Mouse (Mus musculus) right cerebral cortex, postnatal 36 days (tissue): ENCODE measurements at regions not wholly inside any gene's neighbourhood (a gene's known extent, or its start where the extent isn't known, plus 50 kb on each side); places are given as distances from the start of the nearest gene placed in this dataset.

Experiments used
- DNase-seq, 2 experiments: peaks; one replicate each; pipeline ENCODE4 v3.0.0; 2022; ENCODE audit warnings: low spot score in 2 of 2, mixed read lengths in 1 of 2

DNA sequence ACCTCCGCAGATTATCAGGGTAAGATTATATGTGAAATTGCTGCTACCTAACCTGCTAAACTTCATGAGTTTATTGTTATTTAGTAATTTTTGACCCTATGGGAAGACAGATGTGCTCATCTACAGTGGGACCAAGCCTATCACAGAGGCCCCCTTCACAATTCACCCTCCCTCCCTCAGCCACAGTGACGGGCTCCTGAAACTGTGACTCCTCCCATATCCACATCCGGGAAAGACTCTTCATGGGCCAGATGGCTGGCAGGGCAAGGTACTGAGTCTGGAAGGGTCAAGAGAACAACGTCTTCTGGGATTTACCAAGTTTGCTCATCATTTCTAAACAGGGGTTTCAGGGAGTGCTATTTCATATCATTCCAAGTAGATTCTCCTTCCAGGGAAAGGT is 84.1 kb upstream of the Irs2 start:
- DNase-seq = no peak

- DNase-seq = no peak
Observed at GRCm38 (mm10) chr8:11091675-11092345, 83.6 kb upstream of the Irs2 start.

GRCm38 (mm10) chr8:11088946-11089665 is 80.8 kb upstream of the Irs2 start:
- DNase-seq = peak; percentile 39 to 43

DNA sequence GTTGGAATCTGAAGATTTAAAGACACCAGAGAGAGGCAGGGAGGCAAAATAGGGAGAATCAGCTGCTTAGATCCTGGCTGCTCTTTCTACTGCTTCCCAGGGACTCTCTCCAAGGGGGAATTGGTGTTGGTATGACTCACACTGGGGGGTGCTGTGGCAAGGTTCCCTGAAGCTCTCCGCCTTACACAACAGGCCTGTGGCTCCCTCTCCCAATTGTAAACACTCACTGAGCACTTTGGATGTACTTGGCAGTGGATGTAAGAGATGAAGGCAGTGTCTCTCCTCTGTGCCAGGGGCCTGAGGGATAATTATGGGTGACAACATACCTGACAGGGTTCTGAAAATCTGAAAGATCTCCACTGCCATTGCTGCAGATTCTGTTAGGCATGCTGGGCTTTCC is 77.0 kb upstream of the Irs2 start:
- peak; percentile 47 to 55 for DNase-seq

DNA sequence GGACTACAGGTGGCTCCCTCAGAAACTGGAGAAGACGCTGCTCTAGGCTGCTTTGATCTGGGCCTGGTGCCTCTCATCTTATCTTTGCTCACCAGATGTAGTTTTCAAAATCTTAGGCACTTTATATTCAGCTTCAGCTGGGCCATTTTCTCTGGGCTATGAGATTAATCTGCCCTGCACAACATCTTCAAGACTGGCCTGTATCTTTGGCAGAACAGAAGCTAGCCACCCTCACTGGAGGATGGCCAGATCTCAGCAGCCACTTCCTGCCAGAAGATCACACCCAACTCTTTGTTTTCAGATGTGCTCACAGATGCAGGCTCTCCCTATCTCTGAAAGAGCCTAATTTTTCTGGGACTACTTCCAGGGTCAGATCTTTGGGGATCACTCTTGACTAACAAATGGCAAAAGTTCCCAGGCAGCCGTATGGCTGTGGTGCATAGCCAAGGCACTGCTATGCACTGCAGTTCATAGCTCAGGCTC is 75.8 kb upstream of the Irs2 start:
- no peak for DNase-seq

GRCm38 (mm10) chr8:11080813-11081212 is 72.6 kb upstream of the Irs2 start:
- DNase-seq = no peak

DNA sequence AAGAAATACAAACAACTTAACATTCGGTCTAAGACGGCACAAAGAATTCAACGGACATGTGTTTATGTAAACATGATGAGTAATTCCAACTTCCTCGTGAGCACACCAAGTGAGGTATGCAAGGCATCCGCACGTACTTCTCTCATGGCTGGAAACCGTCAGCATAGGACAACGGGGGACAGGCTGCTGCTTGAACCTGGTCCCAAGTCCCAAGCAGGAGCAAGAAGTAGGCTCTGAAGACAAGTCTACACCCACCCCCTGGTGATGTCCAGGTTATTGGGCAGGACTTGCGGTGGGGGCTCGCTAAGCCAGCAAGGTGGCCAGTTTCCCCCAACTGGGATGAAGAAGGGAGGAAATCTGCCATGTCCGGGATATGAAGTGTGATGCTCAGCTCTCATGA is 71.5 kb upstream of the Irs2 start:
- no peak for DNase-seq

- no peak for DNase-seq
Observed at GRCm38 (mm10) chr8:11077138-11077537, 68.9 kb upstream of the Irs2 start.

- DNase-seq = no peak
Observed at GRCm38 (mm10) chr8:11071162-11071561, 62.9 kb upstream of the Irs2 start.

- DNase-seq = no peak
Observed at GRCm38 (mm10) chr8:11067450-11067849, 59.2 kb upstream of the Irs2 start.

DNA sequence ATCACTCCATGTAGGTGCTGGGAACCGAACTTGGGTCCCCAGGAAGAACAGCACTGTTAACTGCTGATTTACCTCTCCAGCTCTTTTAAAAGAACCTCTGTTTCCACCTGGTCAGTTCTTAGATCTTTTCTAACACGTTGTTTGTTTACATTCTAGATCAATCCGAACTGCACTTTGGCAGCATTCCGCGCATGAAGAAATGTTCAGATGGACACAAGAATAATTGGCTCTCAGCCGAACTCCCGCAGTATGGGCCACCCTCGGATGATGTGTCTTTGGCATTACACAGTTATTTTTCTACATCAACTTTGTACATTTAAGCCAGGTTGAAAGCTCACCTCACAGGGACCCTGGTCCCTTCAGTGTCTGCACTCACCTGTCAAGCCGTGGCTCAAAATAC is 57.7 kb upstream of the Irs2 start:
- DNase-seq = no peak

DNA sequence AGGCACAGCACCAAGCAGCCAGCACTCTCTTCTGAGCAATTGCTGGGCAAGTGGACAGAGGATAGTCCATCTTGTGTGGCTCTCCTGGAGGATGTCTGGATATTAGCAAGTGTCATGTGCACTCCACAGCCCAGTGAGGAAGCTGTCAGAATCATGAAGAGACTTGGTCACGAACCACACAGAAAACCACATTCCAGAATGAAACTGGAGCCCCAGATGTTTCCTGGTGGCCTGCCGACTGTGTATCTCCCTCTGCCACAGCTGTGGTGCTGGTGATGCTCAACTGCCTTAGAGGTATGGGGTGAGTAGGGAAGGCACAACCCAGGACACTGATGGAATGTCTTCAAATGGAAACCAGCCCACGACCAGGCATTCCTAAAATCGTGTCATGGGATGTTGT is 57.0 kb upstream of the Irs2 start:
- DNase-seq = no peak

DNA sequence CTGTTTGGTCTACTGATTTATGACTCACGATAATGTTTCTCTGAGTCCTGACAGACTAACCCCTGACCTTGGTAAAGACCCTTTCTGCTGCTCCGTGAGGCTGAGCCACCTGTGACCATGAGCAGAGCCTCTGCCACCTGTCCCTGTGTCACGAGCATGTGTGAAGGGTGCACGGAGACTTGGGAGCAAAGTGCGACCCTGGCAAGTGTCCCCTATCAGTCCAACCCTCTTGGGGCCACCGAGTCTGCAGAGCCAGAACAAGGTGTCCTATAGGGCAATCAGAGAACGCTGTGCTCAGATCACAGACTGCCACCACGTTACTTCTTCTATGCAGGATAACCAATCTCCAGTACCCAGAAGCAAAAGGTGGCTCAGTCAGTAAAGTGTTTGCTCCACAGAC is 54.8 kb upstream of the Irs2 start:
- no peak for DNase-seq

DNA sequence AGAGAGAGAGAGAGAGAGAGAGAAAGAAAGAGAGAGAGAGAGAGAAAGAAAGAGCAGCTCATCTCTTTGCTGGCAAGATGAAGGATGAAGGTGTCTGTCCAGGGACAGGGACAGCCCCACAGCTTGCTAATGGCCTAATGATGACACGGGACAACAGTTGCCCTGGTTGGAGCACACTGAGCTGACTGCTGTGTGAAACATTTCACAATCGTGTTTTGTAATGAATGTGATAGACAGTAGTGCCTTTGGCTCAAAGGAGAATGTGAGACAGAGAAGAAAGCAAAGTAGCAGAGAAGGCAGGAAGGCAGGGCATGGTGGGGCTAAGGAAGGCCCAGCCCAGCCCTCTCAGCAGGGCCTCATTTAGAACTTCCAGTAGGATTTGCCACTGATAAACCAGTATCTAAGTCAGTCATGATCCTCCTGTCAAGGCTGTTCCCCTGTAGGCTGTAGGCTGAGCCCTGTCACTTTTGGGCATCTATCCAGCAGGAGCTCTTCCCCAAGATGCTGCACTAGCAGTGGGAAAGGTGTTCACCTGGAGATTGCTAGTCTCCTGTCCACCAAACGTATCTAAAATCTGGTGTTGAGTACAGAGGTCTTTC is 54.2 kb upstream of the Irs2 start:
- no peak for DNase-seq

- no peak for DNase-seq
Observed at GRCm38 (mm10) chr8:11061711-11062110, 53.5 kb upstream of the Irs2 start.

DNA sequence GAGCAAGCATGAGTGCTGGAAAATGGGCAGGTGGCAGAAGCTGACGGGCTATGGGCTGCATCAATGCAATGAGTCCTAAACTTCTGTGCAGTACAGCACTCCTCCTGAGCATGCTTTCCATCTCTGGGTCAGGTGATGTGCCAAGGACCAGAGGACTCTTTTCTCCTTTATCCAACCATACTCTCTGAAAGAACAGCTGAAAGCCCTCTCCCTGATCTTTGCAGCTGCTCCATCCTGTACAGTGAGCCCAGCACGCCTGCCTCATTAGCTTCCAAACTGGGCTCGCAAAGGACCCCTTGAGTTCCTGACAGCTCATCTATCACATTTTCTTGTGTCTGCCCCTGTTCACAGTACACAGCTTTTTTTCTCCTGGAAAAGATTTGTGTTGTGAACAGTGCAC is 52.3 kb upstream of the Irs2 start:
- no peak for DNase-seq

DNA sequence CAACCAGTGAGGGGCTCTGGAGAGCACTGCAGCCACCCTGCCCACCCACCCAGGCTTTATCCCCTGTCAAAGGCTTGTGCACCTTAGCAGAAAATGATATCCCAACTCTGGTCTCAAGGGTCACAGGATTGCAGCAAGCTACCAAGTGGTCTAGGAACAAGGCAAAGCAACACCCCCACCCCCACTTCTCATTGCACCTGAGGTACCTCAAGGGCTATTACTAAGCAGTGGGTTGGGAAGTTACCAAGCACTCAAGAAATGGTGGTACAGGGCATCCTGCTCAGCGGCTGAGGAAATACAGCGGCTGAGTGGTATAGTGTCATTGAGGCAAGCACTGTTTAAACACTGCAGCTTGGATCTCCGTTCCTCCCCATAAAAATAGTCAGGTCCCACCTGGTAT is 50.1 kb upstream of the Irs2 start:
- no peak for DNase-seq
